Mouse (Mus musculus) lung, adult 2 months (tissue): ENCODE data around the gene Slc4a1.
"Not testable (repeated sequence)": the region's sequence is repeated elsewhere in the genome, so short reads cannot be mapped to it uniquely, and the experiment has no call there.

ENCODE experiments used
- CTCF ChIP-seq: fragments of 200-500 bp; IDR thresholded peaks from 2 replicates; pipeline ENCODE4 v1.5.1; 2011; ENCODE audit warnings: mild to moderate bottlenecking, low read length, control low read depth; ENCODE audit not compliant: insufficient read depth
- POLR2A ChIP-seq: fragments of 200-500 bp; IDR thresholded peaks from 2 replicates; pipeline ENCODE4 v1.6.1; 2011; ENCODE audit warnings: low read depth, mild to moderate bottlenecking, control low read depth, low read length, borderline replicate concordance; ENCODE audit errors: extremely low read depth

- not testable (repeated sequence) for TF ChIP-seq POLR2A, CTCF
Observed at GRCm38 (mm10) chr11:102410345-102410744, 44.3 kb upstream of the Slc4a1 start.
